Mouse (Mus musculus): ENCODE measurements around the gene Prmt3. TPM values are rescaled to one million over a fixed set of nuclear protein-coding genes. Genes with fewer than 3 reads are reported as not detected.

Gene Prmt3
- total and polyA plus RNA-seq, 2 experiments from 2014 or later: 35.5 to 38.1 TPM

DNA sequence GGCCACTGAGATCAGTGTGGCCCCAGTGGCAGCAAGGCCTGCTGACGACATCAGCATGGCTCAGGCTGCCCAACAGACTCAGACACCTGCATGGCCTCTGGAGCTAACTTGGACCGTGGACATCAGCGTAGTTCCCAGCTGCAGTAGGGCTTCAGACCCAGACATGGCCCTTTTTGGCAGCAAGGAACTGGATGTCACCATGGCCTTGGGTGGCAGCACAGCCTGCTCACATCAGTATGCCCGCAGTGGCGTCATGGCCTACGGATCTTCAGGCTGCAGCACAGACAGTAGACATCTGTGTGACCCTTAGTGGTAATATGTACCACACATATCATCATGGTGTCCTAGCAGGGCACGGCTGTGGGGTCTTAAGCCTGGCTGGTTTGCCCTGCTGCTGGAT, 7.0 kb downstream of the Prmt3 start:
- H3K36me3 ChIP-seq (ENCODE audit: insufficient read depth, low read length): peaks cover 20% of the 10 kb centered on the region
- no peak overlapping the region for H3K4me2 ChIP-seq (ENCODE audit: low read depth, low read length, poor library complexity, severe bottlenecking)
- no peak overlapping the region for H3K9ac ChIP-seq (replicated peaks; ENCODE audit: low read length, poor library complexity, severe bottlenecking)
- ATAC-seq (ENCODE audit: low FRiP score) (no peak), DNase-seq (ENCODE audit: low spot score) (no peak)
- no peak for TF ChIP-seq CTCF (IDR thresholded peaks at IDR 0.05)
- 93% methylated on average over 7 of the region's 7 CpGs for WGBS
- H3K27ac ChIP-seq (ENCODE audit: low read depth, low read length): no peak overlapping the region
- H3K4me1 ChIP-seq (ENCODE audit: insufficient read depth, low read length): no peaks in the 10 kb centered on the region
- H3K9me3 ChIP-seq (ENCODE audit: low read length): no peaks in the 10 kb centered on the region
- H3K27me3 ChIP-seq (ENCODE audit: insufficient read depth, low read length): no peaks in the 10 kb centered on the region
- no peak overlapping the region for H3K4me3 ChIP-seq (ENCODE audit: low read depth, low read length)

DNA sequence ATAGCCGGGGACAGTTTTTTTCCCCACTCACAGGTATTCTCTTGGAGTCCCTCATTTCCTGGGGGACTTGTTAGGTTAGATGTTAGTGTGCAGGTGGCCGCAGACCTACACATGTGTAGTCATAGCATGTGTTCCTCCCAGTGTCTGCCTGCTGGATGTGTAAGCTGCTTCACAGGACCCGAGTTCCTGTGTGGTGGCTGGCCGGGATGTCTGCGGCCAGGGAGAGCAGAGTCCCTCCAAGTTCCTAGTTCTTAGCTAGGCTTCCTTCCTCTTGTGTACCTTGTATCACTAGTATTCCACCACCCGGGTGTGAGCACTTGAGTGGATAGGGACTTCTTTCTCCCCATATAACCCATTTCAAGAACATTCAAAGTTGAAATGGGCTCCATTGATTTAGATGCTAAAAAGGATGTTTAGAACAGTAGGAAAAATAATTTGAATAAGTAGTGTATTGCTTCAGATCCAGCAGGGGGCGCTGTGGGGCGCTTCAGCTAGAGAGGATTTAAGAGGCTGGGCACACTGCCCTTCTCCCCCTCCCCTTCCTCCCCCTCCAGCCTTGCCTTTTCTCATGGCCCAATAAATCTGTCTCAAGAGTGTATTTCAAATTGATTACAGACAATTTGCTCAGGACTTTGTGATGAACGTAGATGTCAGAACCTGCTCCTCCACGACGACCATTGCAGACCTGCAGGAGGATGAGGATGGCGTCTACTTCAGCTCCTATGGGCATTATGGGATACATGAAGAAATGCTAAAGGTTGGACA, 8.7 kb downstream of the Prmt3 start:
- ATAC-seq (ENCODE audit: low FRiP score): no peak
- no peaks in the 10 kb centered on the region for H3K4me1 ChIP-seq (ENCODE audit: insufficient read depth, low read length)
- peak; percentile 77 for TF ChIP-seq CTCF (IDR thresholded peaks at IDR 0.05)
- DNase-seq (ENCODE audit: low spot score): peak; percentile 88
- no peaks in the 10 kb centered on the region for H3K27me3 ChIP-seq (ENCODE audit: insufficient read depth, low read length)
- no peak overlapping the region for H3K9ac ChIP-seq (replicated peaks; ENCODE audit: low read length, poor library complexity, severe bottlenecking)
- no peak overlapping the region for H3K4me3 ChIP-seq (ENCODE audit: low read depth, low read length)
- H3K27ac ChIP-seq (ENCODE audit: low read depth, low read length): no peak overlapping the region
- peaks cover 14% of the 10 kb centered on the region for H3K36me3 ChIP-seq (ENCODE audit: insufficient read depth, low read length)
- no peaks in the 10 kb centered on the region for H3K9me3 ChIP-seq (ENCODE audit: low read length)
- H3K4me2 ChIP-seq (ENCODE audit: low read depth, low read length, poor library complexity, severe bottlenecking): no peak overlapping the region
- 62% methylated on average over 12 of the region's 12 CpGs for WGBS

GRCm38 (mm10) chr7:49787383-49787645, 9.2 kb downstream of the Prmt3 start:
- Histone ChIP-seq H3K36me3 (ENCODE audit: insufficient read depth, low read length) (peaks cover 10% of the 10 kb centered on the region), H3K9ac (replicated peaks; ENCODE audit: low read length, poor library complexity, severe bottlenecking) (no peak overlapping the region), H3K27ac (ENCODE audit: low read depth, low read length) (no peak overlapping the region), H3K4me3 (ENCODE audit: low read depth, low read length) (no peak overlapping the region), H3K27me3 (ENCODE audit: insufficient read depth, low read length) (no peaks in the 10 kb centered on the region), H3K9me3 (ENCODE audit: low read length) (no peaks in the 10 kb centered on the region), H3K4me2 (ENCODE audit: low read depth, low read length, poor library complexity, severe bottlenecking) (no peak overlapping the region), H3K4me1 (ENCODE audit: insufficient read depth, low read length) (no peaks in the 10 kb centered on the region)
- ATAC-seq (ENCODE audit: low FRiP score): no peak
- no peak for TF ChIP-seq CTCF (IDR thresholded peaks at IDR 0.05)
- no peak for DNase-seq (ENCODE audit: low spot score)
- WGBS: 88% methylated on average over 3 of the region's 3 CpGs

GRCm38 (mm10) chr7:49794304-49794703, 16.2 kb downstream of the Prmt3 start:
- H3K4me2 ChIP-seq (ENCODE audit: low read depth, low read length, poor library complexity, severe bottlenecking): no peak overlapping the region
- no peaks in the 10 kb centered on the region for H3K4me1 ChIP-seq (ENCODE audit: insufficient read depth, low read length)
- H3K36me3 ChIP-seq (ENCODE audit: insufficient read depth, low read length): peaks cover 18% of the 10 kb centered on the region
- DNase-seq (ENCODE audit: low spot score) (no peak), ATAC-seq (ENCODE audit: low FRiP score) (no peak)
- H3K4me3 ChIP-seq (ENCODE audit: low read depth, low read length): no peak overlapping the region
- no peaks in the 10 kb centered on the region for H3K9me3 ChIP-seq (ENCODE audit: low read length)
- no peak overlapping the region for H3K9ac ChIP-seq (replicated peaks; ENCODE audit: low read length, poor library complexity, severe bottlenecking)
- H3K27ac ChIP-seq (ENCODE audit: low read depth, low read length): no peak overlapping the region
- no peak for TF ChIP-seq CTCF (IDR thresholded peaks at IDR 0.05)
- 90% methylated on average over 2 of the region's 2 CpGs for WGBS
- no peaks in the 10 kb centered on the region for H3K27me3 ChIP-seq (ENCODE audit: insufficient read depth, low read length)

GRCm38 (mm10) chr7:49797171-49797570, 19.0 kb downstream of the Prmt3 start:
- no peaks in the 10 kb centered on the region for H3K9me3 ChIP-seq (ENCODE audit: low read length)
- no peak for TF ChIP-seq CTCF (IDR thresholded peaks at IDR 0.05)
- DNase-seq (ENCODE audit: low spot score) (no peak), ATAC-seq (ENCODE audit: low FRiP score) (no peak)
- H3K27me3 ChIP-seq (ENCODE audit: insufficient read depth, low read length): no peaks in the 10 kb centered on the region
- no peak overlapping the region for H3K4me2 ChIP-seq (ENCODE audit: low read depth, low read length, poor library complexity, severe bottlenecking)
- H3K27ac ChIP-seq (ENCODE audit: low read depth, low read length): no peak overlapping the region
- WGBS: 84% methylated on average over 1 of the region's 1 CpGs
- H3K36me3 ChIP-seq (ENCODE audit: insufficient read depth, low read length): peaks cover 26% of the 10 kb centered on the region
- no peaks in the 10 kb centered on the region for H3K4me1 ChIP-seq (ENCODE audit: insufficient read depth, low read length)
- no peak overlapping the region for H3K4me3 ChIP-seq (ENCODE audit: low read depth, low read length)
- no peak overlapping the region for H3K9ac ChIP-seq (replicated peaks; ENCODE audit: low read length, poor library complexity, severe bottlenecking)

DNA sequence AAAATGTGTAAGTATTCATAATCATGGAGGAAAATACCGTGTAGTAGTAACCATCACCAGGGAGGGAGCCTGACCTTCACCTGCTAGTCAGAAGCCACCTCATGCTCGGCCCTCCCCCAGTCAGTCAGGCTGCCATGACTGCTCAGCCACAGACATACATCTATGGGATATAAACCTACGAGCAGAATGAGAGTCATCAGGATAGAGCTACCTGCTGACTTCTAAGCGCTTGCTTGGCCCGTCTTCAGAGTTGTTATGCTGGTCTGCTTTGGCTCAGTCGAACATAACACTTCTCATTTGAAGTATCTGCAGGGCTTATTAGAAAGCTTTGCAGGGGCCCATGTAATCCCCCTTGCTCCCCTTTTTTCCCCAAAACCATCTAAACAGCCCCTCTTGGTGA, 25.4 kb downstream of the Prmt3 start:
- DNase-seq (ENCODE audit: low spot score) (no peak), ATAC-seq (ENCODE audit: low FRiP score) (no peak)
- Histone ChIP-seq H3K4me1 (ENCODE audit: insufficient read depth, low read length) (no peaks in the 10 kb centered on the region), H3K9ac (replicated peaks; ENCODE audit: low read length, poor library complexity, severe bottlenecking) (no peak overlapping the region), H3K36me3 (ENCODE audit: insufficient read depth, low read length) (peaks cover 20% of the 10 kb centered on the region), H3K9me3 (ENCODE audit: low read length) (no peaks in the 10 kb centered on the region), H3K27ac (ENCODE audit: low read depth, low read length) (no peak overlapping the region), H3K27me3 (ENCODE audit: insufficient read depth, low read length) (no peaks in the 10 kb centered on the region), H3K4me2 (ENCODE audit: low read depth, low read length, poor library complexity, severe bottlenecking) (no peak overlapping the region), H3K4me3 (ENCODE audit: low read depth, low read length) (no peak overlapping the region)
- WGBS: 75% methylated on average over 6 of the region's 6 CpGs
- TF ChIP-seq CTCF (IDR thresholded peaks at IDR 0.05): no peak

All from midbrain, postnatal 0 days (tissue).